Mouse (Mus musculus) kidney, embryonic 15.5 days (tissue): ENCODE data around the gene Zfp219. TPM values are rescaled to one million over a fixed set of nuclear protein-coding genes. Genes with fewer than 3 reads are reported as not detected.

Source experiments
- ATAC-seq: fragments of 200-750 bp; cut with Nextera tagmentation; replicated peaks from 2 replicates; pipeline ENCODE4 v1.8.0; 2017; ENCODE audit warnings: moderate TSS enrichment; ENCODE audit not compliant: low FRiP score
- H3K27ac ChIP-seq: fragments of 300-500 bp; sonication (generic); 2 replicates; pipeline ENCODE4 v1.5.1; 2015; ENCODE audit warnings: mild to moderate bottlenecking, inconsistent platforms
- H3K27me3 ChIP-seq: fragments of 300-500 bp; sonication (generic); 2 replicates; pipeline ENCODE4 v1.6.1; 2015; ENCODE audit warnings: inconsistent platforms
- H3K36me3 ChIP-seq: fragments of 300-500 bp; sonication (generic); 2 replicates; pipeline ENCODE4 v1.6.1; 2015; ENCODE audit warnings: inconsistent platforms
- H3K4me1 ChIP-seq: fragments of 300-500 bp; sonication (generic); 2 replicates; pipeline ENCODE4 v1.6.1; 2015; ENCODE audit warnings: inconsistent platforms
- H3K4me2 ChIP-seq: fragments of 300-500 bp; sonication (generic); 2 replicates; pipeline ENCODE4 v1.6.1; 2015; ENCODE audit warnings: moderate library complexity, mild to moderate bottlenecking, inconsistent platforms
- H3K4me3 ChIP-seq: fragments of 300-500 bp; sonication (generic); replicated peaks from 2 replicates; pipeline ENCODE4 v1.5.1; 2015; ENCODE audit warnings: mild to moderate bottlenecking, inconsistent platforms
- H3K9ac ChIP-seq: fragments of 300-500 bp; sonication (generic); 2 replicates; pipeline ENCODE4 v1.6.1; 2015; ENCODE audit warnings: mild to moderate bottlenecking, inconsistent platforms
- H3K9me3 ChIP-seq: fragments of 300-500 bp; sonication (generic); replicated peaks from 2 replicates; pipeline ENCODE4 v1.6.1; 2016; ENCODE audit warnings: inconsistent platforms
- WGBS: fragments of 180-500 bp; shearing (Covaris S2); methylation state at CpG from one replicate; pipeline ENCODE4 v1.1.7; 2015; ENCODE audit warnings: mixed read lengths; 5-methylcytosine and 5-hydroxymethylcytosine counted together
- polyA plus RNA-seq: library from polyadenylated mRNA; unstranded; fragments of >200 nt; fragmentation: Nextera tagmentation; extraction: Ambion mirVana; gene quantifications from 2 replicates; pipeline ENCODE4 v1.2.1, GENCODE M21; 2015

The Zfp219 gene
- polyA plus RNA-seq, 1 experiment from 2014 or later = 43.8 TPM

DNA sequence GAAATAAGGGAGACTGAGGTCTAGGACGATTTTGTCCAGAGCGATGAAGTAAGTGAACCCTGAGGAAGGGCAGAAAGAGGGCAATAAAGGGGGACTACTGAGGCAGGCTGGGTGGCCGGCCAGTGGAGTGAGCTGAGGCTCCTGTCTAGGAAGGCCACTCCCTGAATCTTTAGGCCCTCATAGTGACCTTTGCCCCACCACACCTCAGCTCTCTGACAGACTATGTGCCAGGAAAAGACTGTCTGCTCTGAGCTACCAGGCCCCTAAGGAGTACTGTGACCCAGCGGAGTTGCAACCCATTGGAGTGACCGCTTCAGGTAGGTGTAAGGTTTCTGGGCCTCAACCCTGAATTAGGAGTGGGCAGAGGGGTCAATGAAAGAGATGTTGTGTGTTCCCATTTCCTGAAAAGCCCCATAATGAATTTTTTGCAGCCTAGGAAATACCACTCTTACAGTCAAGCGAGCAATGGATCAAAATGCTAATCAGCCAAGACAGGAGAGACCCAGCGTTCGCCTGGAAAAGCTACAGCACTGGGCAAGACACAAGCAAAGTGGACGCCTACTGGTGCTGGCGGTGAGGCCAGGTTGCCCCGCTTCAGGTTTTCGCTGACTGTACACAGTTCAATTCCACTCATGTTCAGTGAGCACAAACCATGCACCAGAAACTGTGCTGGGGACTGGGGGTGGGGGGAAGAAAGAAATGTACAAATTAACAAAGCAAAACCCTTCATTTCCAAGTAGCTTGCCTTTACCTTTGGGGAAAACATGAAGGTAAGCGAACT is 3.7 kb downstream of the Zfp219 start:
- ATAC-seq = no peak
- H3K9me3 ChIP-seq = no peaks in the 10 kb centered on the region
- WGBS = 70% methylated on average over 13 of the region's 13 CpGs
- H3K9ac ChIP-seq = 0 out of 2 replicates have a peak overlapping the region, but pooled peaks have one; percentile 73
- peaks cover 71% of the 10 kb centered on the region for H3K4me1 ChIP-seq
- H3K4me3 ChIP-seq = no peak overlapping the region
- H3K27me3 ChIP-seq = no peaks in the 10 kb centered on the region
- peak overlapping the region; percentile 96 for H3K27ac ChIP-seq
- H3K4me2 ChIP-seq = peak overlapping the region; percentile 1; the same call in 1 of the 2 replicates
- no peaks in the 10 kb centered on the region for H3K36me3 ChIP-seq

DNA sequence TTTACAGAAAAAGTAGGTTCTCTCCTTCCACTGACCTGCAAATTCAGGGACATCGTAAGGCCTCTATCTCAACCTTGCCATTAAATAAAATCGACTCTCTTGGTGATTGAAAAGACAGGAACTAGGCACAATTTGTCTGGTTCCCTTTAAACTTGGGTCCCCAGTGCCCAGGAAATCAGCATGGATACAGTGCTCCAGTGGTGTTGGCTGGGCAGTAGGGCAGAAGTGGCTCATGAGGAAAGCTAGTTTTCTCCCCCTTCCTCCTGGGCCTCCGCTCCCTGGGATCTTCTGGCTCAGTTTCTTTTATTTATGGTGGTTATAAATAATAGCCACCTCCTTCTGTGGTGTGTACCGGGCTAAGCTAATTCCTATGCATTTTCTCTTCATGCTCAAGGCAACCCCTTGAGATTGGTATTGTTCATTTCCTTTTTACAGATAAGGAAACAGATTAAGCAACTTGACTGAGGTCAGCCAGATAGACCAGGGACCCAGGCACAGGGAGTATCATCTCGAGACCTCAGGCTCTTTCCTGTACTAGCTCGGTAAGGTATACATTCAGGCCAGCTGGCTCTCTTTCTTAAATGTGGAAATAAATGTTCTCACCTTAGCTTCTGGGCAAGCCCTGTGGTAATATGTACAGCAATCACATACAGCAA is 5.0 kb downstream of the Zfp219 start, which contains the start of gene Tmem253:
Gene Tmem253 (plus strand): TSS at position 214 of the 656 bp plus-strand sequence.
- no peak for ATAC-seq
- 13% methylated on average over 6 of the region's 6 CpGs for WGBS
- peak within 1 kb of the TSS; percentile 75 for H3K4me2 ChIP-seq

DNA sequence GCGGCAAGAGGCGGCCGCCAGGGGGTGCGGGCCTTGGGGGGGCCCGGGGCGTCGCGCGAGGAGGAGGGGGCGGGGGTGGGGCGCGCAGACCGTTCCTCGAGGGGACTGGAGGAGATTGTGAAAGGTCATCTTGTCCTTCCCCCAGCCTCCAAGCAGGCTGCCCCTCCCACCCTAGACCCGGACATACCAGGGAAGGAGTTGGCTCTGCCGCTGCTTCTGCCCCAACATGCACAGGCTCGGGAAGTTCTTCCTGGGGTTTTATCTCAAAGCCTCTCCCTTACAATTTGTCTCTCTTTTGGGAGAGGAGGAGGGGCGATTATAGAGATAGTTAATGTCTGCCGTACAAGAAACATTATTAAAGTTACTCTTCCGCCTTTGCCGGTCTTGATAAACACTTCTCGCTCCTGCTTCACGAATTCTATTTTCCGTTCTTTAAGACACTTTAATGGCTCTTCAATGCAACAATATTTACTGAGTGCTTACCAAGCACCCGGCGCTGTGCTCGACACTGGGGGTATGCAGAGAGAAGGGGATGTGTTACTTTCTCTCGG is 5.7 kb downstream of the Zfp219 start:
- ATAC-seq = peak; percentile 46
- Histone ChIP-seq H3K9ac (peak overlapping the region; percentile 73), H3K4me3 (peak overlapping the region; percentile 70), H3K27ac (peak overlapping the region; percentile 96), H3K27me3 (no peaks in the 10 kb centered on the region), H3K9me3 (no peaks in the 10 kb centered on the region), H3K36me3 (no peaks in the 10 kb centered on the region), H3K4me2 (peak overlapping the region; percentile 75), H3K4me1 (peaks cover 80% of the 10 kb centered on the region)
- WGBS = under 1% methylated on average over 15 of the region's 28 CpGs

More for the DNA sequence above, 5.0 kb downstream of the Zfp219 start, which contains the start of gene Tmem253:
- H3K27me3 ChIP-seq = no peaks in the 10 kb centered on the region
- no peaks in the 10 kb centered on the region for H3K36me3 ChIP-seq
- H3K9me3 ChIP-seq = no peaks in the 10 kb centered on the region
- H3K4me3 ChIP-seq = peak within 1 kb of the TSS; percentile 70
- H3K27ac ChIP-seq = peak within 1 kb of the TSS; percentile 96
- H3K9ac ChIP-seq = peak within 1 kb of the TSS; percentile 73
- peaks cover 73% of the 10 kb centered on the region for H3K4me1 ChIP-seq

DNA sequence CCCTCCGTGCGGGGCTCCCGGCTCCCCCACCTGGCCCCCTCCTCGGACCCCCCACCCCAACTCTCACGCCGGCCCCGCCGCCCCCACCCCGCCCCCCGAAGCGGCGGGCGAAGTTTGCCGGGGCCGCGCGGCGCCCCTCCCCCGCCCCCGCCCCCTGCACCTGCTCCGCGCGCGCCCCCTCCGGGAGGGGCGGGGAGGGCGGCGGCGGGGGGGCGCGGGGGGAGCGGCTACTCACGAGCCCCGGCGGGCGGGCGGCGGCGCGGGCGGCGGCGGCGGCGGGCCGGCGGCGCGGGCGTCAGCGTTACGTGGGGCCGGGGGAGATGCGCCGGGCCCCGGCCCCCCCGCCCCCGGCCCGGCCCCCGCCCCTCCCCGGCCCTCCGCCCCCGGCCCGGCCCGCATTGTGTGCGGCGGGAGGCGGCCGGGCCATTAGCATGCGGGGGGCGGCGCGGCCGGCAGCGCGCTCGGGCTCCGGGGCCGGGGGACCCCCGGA is 6.2 kb downstream of the Zfp219 start:
- Histone ChIP-seq H3K4me3 (peak overlapping the region; percentile 70), H3K27me3 (no peaks in the 10 kb centered on the region), H3K27ac (peak overlapping the region; percentile 96), H3K4me1 (peaks cover 85% of the 10 kb centered on the region), H3K9ac (peak overlapping the region; percentile 73), H3K4me2 (peak overlapping the region; percentile 75), H3K9me3 (no peaks in the 10 kb centered on the region), H3K36me3 (peaks cover 3% of the 10 kb centered on the region)
- 0% methylated on average over 3 of the region's 80 CpGs for WGBS
- peak; percentile 22 for ATAC-seq

DNA sequence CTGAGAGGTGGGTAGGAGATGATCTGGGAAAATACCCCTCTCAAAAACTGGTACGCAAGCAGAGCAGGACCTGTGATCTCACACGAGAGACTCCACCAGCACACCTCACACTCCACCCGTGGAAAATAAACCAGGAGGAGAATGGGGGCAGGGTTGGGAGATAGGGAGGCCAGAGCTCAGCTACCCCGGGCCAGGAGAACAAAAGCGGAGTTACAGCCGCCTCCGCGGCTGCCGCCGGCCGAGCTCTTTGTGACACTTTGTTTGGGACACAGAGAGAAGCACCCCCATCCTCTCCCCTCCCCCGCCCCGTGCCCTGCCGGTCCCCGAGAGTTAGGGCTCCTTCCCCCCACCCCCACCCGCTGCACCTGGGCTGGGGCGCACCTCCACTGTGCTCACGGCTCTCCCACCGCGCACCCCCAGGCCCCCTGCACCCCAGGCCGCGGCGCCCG is 6.7 kb downstream of the Zfp219 start:
- no peaks in the 10 kb centered on the region for H3K9me3 ChIP-seq
- no peaks in the 10 kb centered on the region for H3K27me3 ChIP-seq
- H3K4me1 ChIP-seq = peaks cover 85% of the 10 kb centered on the region
- peaks cover 8% of the 10 kb centered on the region for H3K36me3 ChIP-seq
- peak overlapping the region; percentile 96 for H3K27ac ChIP-seq
- peak overlapping the region; percentile 70 for H3K4me3 ChIP-seq
- 1% methylated on average over 17 of the region's 24 CpGs for WGBS
- peak; percentile 3; the same call in 1 of the 2 replicates for ATAC-seq
- H3K4me2 ChIP-seq = peak overlapping the region; percentile 75
- H3K9ac ChIP-seq = peak overlapping the region; percentile 73

DNA sequence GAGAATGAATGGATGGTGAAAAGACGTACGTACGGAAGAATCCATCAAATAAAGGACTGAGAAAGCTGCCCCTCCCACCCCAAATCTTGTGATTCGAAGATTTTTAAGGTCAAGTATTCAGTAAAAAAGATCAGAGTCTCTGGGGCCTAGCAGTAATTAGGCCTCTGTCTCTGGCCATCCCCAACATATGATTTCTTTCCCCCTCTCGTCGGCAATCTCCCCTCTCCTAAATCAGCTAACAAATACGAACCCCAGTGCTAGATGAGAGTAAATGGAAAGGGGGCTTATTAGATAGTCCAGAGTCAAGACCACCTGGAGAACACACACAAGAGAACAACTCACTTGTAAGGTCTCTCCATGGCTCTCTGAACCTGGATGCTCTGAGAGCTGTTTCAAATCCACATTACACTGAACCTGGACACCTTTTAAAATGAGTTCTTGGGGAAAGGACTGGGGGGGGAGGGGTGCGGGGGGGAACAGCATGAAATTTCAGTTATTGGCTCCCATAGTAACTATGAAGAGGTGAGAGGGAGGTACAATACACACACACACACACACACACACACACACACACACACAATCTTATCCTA is 7.4 kb downstream of the Zfp219 start:
- Histone ChIP-seq H3K27ac (peak overlapping the region; percentile 96), H3K9me3 (no peaks in the 10 kb centered on the region), H3K9ac (peak overlapping the region; percentile 73), H3K27me3 (no peaks in the 10 kb centered on the region), H3K4me2 (peak overlapping the region; percentile 75), H3K36me3 (peaks cover 15% of the 10 kb centered on the region), H3K4me1 (peaks cover 85% of the 10 kb centered on the region), H3K4me3 (peak overlapping the region; percentile 70)
- ATAC-seq = no peak
- WGBS = 53% methylated on average over 8 of the region's 8 CpGs

DNA sequence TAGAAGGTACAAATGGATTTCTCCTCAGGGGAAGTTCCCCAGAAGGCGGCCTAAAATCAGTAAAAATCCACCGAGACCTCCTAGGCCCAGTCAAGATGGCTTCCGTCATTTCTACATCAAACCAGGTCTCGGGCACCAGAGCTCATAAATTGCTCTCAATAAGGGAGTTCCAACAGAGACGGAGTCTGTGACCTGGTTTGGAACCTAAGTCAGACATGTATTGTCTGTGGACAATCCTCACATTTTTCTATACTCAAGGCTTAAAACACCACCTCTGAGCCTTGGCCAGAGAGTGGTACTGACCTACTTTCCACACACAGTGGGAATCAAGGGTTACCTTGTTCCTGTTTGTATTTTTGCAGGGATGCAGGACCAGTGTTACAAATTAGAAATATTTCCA is 8.0 kb downstream of the Zfp219 start:
- H3K36me3 ChIP-seq = peaks cover 17% of the 10 kb centered on the region
- no peaks in the 10 kb centered on the region for H3K9me3 ChIP-seq
- no peaks in the 10 kb centered on the region for H3K27me3 ChIP-seq
- ATAC-seq = no peak
- 69% methylated on average over 5 of the region's 5 CpGs for WGBS
- peaks cover 82% of the 10 kb centered on the region for H3K4me1 ChIP-seq
- H3K27ac ChIP-seq = peak overlapping the region; percentile 96
- 0 out of 2 replicates have a peak overlapping the region, but pooled peaks have one; percentile 1 for H3K4me3 ChIP-seq
- H3K4me2 ChIP-seq = peak overlapping the region; percentile 75
- 0 out of 2 replicates have a peak overlapping the region, but pooled peaks have one; percentile 8 for H3K9ac ChIP-seq

DNA sequence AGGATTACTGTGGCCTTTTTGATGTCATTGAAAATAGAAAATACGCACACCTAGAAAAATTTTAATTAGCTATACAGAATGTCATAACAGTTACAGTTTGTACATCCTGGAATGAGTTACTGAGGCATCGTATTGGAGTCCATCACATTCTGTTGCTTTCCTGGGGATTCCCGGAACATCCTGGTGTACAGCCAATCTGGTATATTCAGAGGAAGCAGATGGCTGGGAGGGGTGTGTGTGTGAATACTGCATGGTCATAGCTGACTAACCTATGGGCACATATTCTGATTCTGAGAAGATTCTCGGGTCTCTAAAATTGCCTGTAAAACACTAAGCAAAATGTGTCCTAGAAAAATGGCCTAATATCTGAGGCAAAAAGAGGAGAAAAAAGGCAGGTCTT is 8.4 kb downstream of the Zfp219 start:
- Histone ChIP-seq H3K27me3 (no peaks in the 10 kb centered on the region), H3K9ac (no peak overlapping the region), H3K36me3 (peaks cover 21% of the 10 kb centered on the region), H3K9me3 (no peaks in the 10 kb centered on the region), H3K4me1 (peaks cover 79% of the 10 kb centered on the region), H3K4me3 (no peak overlapping the region), H3K4me2 (no peak overlapping the region), H3K27ac (peak overlapping the region; percentile 96)
- no peak for ATAC-seq
- 70% methylated on average over 4 of the region's 4 CpGs for WGBS

DNA sequence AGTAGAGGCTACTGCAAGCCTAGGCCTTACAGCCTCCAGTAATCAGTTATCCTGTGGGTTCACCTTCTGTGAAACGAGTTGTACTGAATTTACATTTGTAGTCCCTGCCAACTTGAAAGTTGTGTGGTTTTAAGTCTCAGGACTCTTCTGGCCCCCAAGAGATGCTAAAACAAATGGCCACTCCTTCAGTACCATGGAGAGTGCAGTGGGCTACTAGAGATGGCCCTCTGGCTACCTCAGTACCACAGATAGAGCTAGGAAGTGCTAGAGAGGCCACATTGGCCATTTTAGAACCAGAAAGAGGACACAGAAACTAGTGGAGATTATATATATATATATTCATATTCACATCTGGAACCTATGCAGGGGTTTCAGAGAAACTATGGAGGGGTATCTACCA is 8.8 kb downstream of the Zfp219 start:
- 54% methylated on average over 1 of the region's 1 CpGs for WGBS
- Histone ChIP-seq H3K4me2 (no peak overlapping the region), H3K36me3 (peaks cover 25% of the 10 kb centered on the region), H3K9ac (no peak overlapping the region), H3K9me3 (no peaks in the 10 kb centered on the region), H3K4me3 (no peak overlapping the region), H3K4me1 (peaks cover 75% of the 10 kb centered on the region), H3K27ac (peak overlapping the region; percentile 94), H3K27me3 (no peaks in the 10 kb centered on the region)
- ATAC-seq = no peak

DNA sequence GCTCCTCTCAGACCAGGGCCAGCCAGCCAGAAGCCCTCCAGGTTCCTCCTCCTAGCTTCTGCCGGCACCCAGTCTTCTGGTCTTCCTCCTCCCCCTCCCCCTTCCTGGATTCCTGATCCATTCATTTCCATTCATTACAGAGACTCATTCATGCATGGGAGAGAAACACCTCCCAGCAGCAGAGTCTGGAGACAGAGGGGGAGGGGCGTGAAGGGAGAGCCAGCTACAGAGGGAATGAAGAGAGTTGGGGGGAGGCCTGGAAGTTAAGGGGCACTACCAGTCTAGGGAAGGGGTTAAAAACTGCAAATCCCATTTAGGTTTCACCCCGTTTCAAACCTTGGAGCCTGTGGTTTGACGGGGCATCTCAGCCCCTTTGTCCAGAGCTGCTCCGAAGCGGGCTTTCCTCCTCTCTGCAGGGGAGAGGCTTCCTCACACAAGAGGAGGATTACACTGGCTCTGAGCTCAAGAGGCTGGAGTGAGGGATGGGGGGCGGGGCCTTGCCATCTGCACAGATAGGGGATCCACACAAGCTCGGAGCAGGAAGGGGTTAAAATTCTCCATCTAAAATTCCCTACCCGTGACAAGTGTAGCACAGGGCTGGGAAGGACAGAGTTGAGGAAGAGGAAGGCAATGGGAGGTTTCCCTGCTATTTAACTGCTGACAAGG is 10.0 kb downstream of the Zfp219 start:
- Histone ChIP-seq H3K4me1 (peaks cover 74% of the 10 kb centered on the region), H3K27me3 (no peaks in the 10 kb centered on the region), H3K36me3 (peaks cover 36% of the 10 kb centered on the region), H3K9ac (peak overlapping the region; percentile 33), H3K27ac (peak overlapping the region; percentile 94), H3K4me2 (peak overlapping the region; percentile 57), H3K9me3 (no peaks in the 10 kb centered on the region), H3K4me3 (peak overlapping the region; percentile 35)
- peak; percentile 69 for ATAC-seq
- 7% methylated on average over 9 of the region's 9 CpGs for WGBS

DNA sequence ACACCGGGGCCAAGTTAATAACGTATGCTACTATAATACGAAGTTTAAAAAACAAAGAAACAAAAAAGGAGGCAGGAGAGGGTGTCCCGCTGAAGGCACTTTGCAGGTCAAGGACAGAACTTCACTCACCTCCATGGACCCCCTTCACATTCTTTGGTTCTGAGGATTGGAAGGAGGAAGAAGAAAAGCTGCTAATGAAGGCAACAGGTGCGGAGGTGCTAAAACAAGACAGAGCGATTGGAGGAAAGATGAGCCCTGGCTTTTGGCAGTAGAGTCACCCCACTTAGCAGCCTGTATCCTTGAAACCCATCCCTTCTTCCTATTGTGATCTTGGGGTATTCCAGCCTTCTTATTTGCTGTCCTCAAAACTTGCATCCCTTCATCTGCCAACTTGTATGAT is 10.7 kb downstream of the Zfp219 start:
- ATAC-seq = no peak
- Histone ChIP-seq H3K4me1 (peaks cover 74% of the 10 kb centered on the region), H3K9me3 (no peaks in the 10 kb centered on the region), H3K4me3 (peak overlapping the region; percentile 35), H3K36me3 (peaks cover 44% of the 10 kb centered on the region), H3K4me2 (peak overlapping the region; percentile 57), H3K9ac (no peak overlapping the region), H3K27me3 (no peaks in the 10 kb centered on the region), H3K27ac (peak overlapping the region; percentile 94)
- WGBS = 64% methylated on average over 6 of the region's 6 CpGs
